Mouse (Mus musculus) forebrain, embryonic 10.5 days (tissue): Measurements from ENCODE around the gene Spen. TPM values are rescaled to one million over a fixed set of nuclear protein-coding genes. Genes with fewer than 3 reads are reported as not detected.

ENCODE experiments used
- DNase-seq: peaks from one replicate; pipeline ENCODE4 v3.0.0-alpha.2; 2017; ENCODE audit warnings: low spot score; ENCODE audit errors: extremely low spot score
- H3K27ac ChIP-seq: fragments of 300-500 bp; sonication (generic); 2 replicates; pipeline ENCODE4 v1.5.1; 2016; ENCODE audit warnings: mild to moderate bottlenecking
- H3K27me3 ChIP-seq: fragments of 300-500 bp; sonication (generic); 2 replicates; pipeline ENCODE4 v1.6.1; 2016; ENCODE audit warnings: mild to moderate bottlenecking; ENCODE audit not compliant: poor library complexity, severe bottlenecking
- H3K36me3 ChIP-seq: fragments of 300-500 bp; sonication (generic); replicated peaks from 2 replicates; pipeline ENCODE4 v1.6.1; 2016; ENCODE audit warnings: mild to moderate bottlenecking, moderate library complexity
- H3K4me1 ChIP-seq: fragments of 300-500 bp; sonication (generic); 2 replicates; pipeline ENCODE4 v1.6.1; 2016
- H3K4me3 ChIP-seq: fragments of 300-500 bp; sonication (generic); 2 replicates; pipeline ENCODE4 v1.5.1; 2016; ENCODE audit warnings: mild to moderate bottlenecking, moderate library complexity
- H3K9me3 ChIP-seq: fragments of 300-500 bp; sonication (generic); 2 replicates; pipeline ENCODE4 v1.6.1; 2016; ENCODE audit warnings: mild to moderate bottlenecking, moderate library complexity
- WGBS: fragments of 180-500 bp; shearing (Covaris S2); methylation state at CpG from one replicate; pipeline ENCODE4 v1.1.7; 2016; 5-methylcytosine and 5-hydroxymethylcytosine counted together
- polyA plus RNA-seq: library from polyadenylated mRNA; unstranded; fragments of >200 nt; fragmentation: Nextera tagmentation; extraction: Ambion mirVana; gene quantifications from 2 replicates; pipeline ENCODE4 v1.2.1, GENCODE M21; 2016

Spen gene
- polyA plus RNA-seq, 1 experiment from 2014 or later: 12.0 TPM

DNA sequence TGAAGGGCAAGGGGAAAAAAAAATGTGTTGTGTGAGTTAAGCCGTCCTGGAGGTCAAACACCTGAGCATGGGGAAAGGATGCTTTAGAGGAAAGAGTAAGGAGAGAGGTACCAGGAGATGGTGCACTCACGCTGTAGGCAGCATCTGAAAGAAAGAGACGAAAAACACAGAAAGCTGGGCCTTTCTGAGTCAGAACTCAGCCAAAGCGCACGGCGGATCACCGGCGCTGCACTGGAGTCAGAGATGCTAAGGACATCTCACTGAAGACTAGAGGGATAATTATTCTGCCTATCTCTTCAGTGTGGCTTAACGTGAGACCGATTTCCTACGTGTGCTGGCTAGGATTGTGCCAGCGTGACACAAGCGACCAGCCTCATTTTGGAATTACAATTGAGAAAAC is 110.5 kb downstream of the Spen start:
- 90% methylated on average over 13 of the region's 13 CpGs for WGBS
- Histone ChIP-seq H3K27ac (no peak overlapping the region), H3K4me1 (peaks cover 19% of the 10 kb centered on the region), H3K9me3 (no peaks in the 10 kb centered on the region), H3K27me3 (peaks cover 50% of the 10 kb centered on the region), H3K36me3 (no peaks in the 10 kb centered on the region), H3K4me3 (no peak overlapping the region)
- no peak for DNase-seq

GRCm38 (mm10) chr4:141426796-141427745 is 111.3 kb downstream of the Spen start:
- 86% methylated on average over 10 of the region's 10 CpGs for WGBS
- Histone ChIP-seq H3K36me3 (no peaks in the 10 kb centered on the region), H3K4me3 (no peak overlapping the region), H3K27ac (no peak overlapping the region), H3K4me1 (peaks cover 19% of the 10 kb centered on the region), H3K9me3 (no peaks in the 10 kb centered on the region), H3K27me3 (peaks cover 56% of the 10 kb centered on the region)
- no peak for DNase-seq

DNA sequence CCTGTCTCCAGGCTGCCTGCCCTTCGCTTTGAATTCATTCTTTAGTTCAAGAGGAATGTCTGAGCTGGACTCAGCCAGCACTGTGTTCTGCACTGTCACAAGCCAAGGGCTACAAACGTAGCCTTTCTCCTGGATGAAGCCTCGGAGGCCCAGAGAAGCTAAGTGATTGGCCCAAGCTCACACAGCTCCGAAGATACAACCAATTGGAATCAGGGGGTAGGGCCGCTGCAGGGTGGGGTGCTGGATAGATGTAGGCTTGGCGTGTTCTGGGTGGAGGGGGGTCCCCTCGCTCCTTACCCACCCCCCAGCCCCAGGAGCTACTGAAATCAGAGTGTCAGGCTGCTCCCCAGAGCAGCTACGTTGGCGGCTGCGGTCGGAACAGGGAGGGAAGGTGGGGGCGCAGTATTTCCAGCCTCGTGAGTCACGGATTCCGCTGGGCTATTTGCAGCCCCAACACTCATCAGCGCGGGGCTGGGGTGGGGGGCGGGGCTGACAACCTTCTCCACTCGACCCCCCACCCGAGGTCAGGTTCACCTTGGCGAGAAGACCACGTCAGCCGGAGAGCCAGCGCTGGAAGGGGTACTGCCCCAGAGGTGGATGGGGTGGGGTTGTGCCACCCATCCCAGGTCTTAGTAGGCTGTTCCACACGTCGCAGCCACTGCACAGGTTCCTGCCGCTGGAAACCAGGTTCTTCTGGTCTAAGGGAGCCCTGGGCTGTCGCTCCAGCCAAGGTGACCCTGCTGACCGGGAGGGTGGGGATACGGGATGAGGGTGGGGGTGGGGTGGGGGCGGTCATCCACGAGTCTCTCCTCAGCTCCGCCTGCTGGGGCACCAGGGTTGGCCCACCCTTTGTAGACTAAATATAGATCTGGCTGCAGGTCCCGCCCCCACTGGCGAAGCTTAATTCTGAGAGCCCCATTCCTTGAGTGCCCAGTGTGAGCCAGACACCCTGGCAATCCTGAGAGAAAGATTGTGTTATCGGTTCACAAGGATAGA is 112.6 kb downstream of the Spen start:
- H3K9me3 ChIP-seq: no peaks in the 10 kb centered on the region
- peaks cover 69% of the 10 kb centered on the region for H3K27me3 ChIP-seq
- H3K4me1 ChIP-seq: peaks cover 24% of the 10 kb centered on the region
- H3K27ac ChIP-seq: peak overlapping the region; percentile 49; the same call in 1 of the 2 replicates
- no peaks in the 10 kb centered on the region for H3K36me3 ChIP-seq
- DNase-seq: no peak
- WGBS: 3% methylated on average over 36 of the region's 36 CpGs
- H3K4me3 ChIP-seq: peak overlapping the region; percentile 56

- Histone ChIP-seq H3K4me3 (no peak overlapping the region), H3K4me1 (peaks cover 31% of the 10 kb centered on the region), H3K9me3 (no peaks in the 10 kb centered on the region), H3K27ac (no peak overlapping the region), H3K27me3 (peaks cover 72% of the 10 kb centered on the region), H3K36me3 (no peaks in the 10 kb centered on the region)
- 90% methylated on average over 13 of the region's 13 CpGs for WGBS
- DNase-seq: no peak
Measured at GRCm38 (mm10) chr4:141423691-141424431, 114.5 kb downstream of the Spen start.

DNA sequence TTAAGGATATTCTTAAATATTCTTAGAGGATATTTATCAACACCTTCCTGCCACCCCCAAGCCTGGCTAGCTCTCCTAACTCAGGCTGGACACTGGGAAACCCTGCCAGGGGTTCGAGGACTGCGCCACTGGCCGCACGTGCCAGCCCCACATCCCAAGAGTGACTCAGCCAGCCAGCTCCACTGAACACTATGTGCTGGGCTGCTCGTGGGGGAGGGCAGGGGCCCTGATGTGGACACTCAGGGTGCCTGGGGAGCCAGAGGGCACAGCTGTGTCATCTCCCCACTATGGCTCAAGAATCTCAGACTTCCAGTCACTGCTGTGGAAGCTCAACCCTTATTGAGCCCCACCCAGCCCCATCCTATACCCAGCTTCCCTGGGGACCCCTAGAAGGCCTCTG is 115.1 kb downstream of the Spen start:
- peaks cover 31% of the 10 kb centered on the region for H3K4me1 ChIP-seq
- no peaks in the 10 kb centered on the region for H3K36me3 ChIP-seq
- no peaks in the 10 kb centered on the region for H3K9me3 ChIP-seq
- peaks cover 72% of the 10 kb centered on the region for H3K27me3 ChIP-seq
- H3K27ac ChIP-seq: no peak overlapping the region
- no peak overlapping the region for H3K4me3 ChIP-seq
- 83% methylated on average over 5 of the region's 5 CpGs for WGBS
- no peak for DNase-seq

GRCm38 (mm10) chr4:141422841-141423240 is 115.6 kb downstream of the Spen start:
- Histone ChIP-seq H3K4me1 (peaks cover 31% of the 10 kb centered on the region), H3K27ac (no peak overlapping the region), H3K27me3 (peaks cover 69% of the 10 kb centered on the region), H3K9me3 (no peaks in the 10 kb centered on the region), H3K36me3 (no peaks in the 10 kb centered on the region), H3K4me3 (no peak overlapping the region)
- 84% methylated on average over 5 of the region's 5 CpGs for WGBS
- DNase-seq: no peak

DNA sequence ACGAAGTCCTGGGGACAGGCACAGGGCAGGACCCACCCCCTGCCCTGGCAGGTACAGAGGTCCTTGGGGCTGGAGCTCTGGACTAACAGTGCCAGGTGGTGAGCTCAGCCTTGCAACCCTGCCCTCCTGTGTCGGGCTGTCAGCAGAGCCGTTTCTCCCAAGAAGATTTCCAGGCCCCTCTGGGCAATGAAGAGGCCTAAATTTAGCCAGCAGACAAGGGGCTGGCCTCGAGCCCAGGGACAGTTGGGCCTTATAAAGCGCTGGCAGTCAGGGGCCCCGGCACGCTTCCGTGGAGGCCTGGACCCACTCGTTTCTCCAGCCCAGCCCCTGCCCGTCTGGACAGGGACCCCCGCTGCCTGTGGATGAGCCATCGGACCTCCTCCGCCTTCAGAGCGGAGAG is 117.0 kb downstream of the Spen start:
- 75% methylated on average over 14 of the region's 14 CpGs for WGBS
- 0 out of 2 replicates have a peak overlapping the region, but pooled peaks have one; percentile 8 for H3K27ac ChIP-seq

GRCm38 (mm10) chr4:141420886-141421285 is 117.5 kb downstream of the Spen start:
- no peak for DNase-seq
- WGBS: 58% methylated on average over 9 of the region's 9 CpGs
- no peaks in the 10 kb centered on the region for H3K9me3 ChIP-seq
- H3K27ac ChIP-seq: 0 out of 2 replicates have a peak overlapping the region, but pooled peaks have one; percentile 8
- H3K36me3 ChIP-seq: no peaks in the 10 kb centered on the region
- no peak overlapping the region for H3K4me3 ChIP-seq
- H3K27me3 ChIP-seq: peaks cover 50% of the 10 kb centered on the region
- peaks cover 24% of the 10 kb centered on the region for H3K4me1 ChIP-seq

More for the DNA sequence above, 117.0 kb downstream of the Spen start:
- Histone ChIP-seq H3K27me3 (peaks cover 55% of the 10 kb centered on the region), H3K4me3 (no peak overlapping the region), H3K9me3 (no peaks in the 10 kb centered on the region), H3K36me3 (no peaks in the 10 kb centered on the region), H3K4me1 (peaks cover 29% of the 10 kb centered on the region)
- DNase-seq: no peak

GRCm38 (mm10) chr4:141420192-141420829 is 118.1 kb downstream of the Spen start, which contains the start of gene Hspb7:
Gene Hspb7 (plus strand): TSS chr4:141420779.
- no peak for DNase-seq
- Histone ChIP-seq H3K27me3 (peaks cover 44% of the 10 kb centered on the region), H3K27ac (0 out of 2 replicates have a peak within 1 kb of the TSS, but pooled peaks have one; percentile 8), H3K36me3 (no peaks in the 10 kb centered on the region), H3K9me3 (no peaks in the 10 kb centered on the region), H3K4me3 (no peak within 1 kb of the TSS), H3K4me1 (peaks cover 18% of the 10 kb centered on the region)
- WGBS: 64% methylated on average over 9 of the region's 9 CpGs

- Histone ChIP-seq H3K36me3 (no peaks in the 10 kb centered on the region), H3K27ac (no peak overlapping the region), H3K4me3 (no peak overlapping the region), H3K27me3 (peaks cover 37% of the 10 kb centered on the region), H3K9me3 (no peaks in the 10 kb centered on the region), H3K4me1 (peaks cover 12% of the 10 kb centered on the region)
- WGBS: 76% methylated on average over 27 of the region's 27 CpGs
- DNase-seq: no peak
Measured at GRCm38 (mm10) chr4:141419398-141420191, 118.8 kb downstream of the Spen start.
